Mouse (Mus musculus): ENCODE results near the gene Cops4. TPM values are rescaled to one million over a fixed set of nuclear protein-coding genes. Genes with fewer than 3 reads are reported as not detected.
A peak's percentile ranks its signal among the peaks of the same experiment; 100 is the strongest.

Gene Cops4
- polyA plus RNA-seq, 1 experiment: 234 TPM

- Histone ChIP-seq H3K27ac (ENCODE audit: insufficient read depth, low read depth, low read length) (no peak overlapping the region), H3K4me1 (ENCODE audit: control insufficient read depth, insufficient read depth, low read length) (0 out of 2 replicates have a peak, but pooled peaks cover 2% of the 10 kb centered on the region), H3K4me3 (ENCODE audit: insufficient read depth, low read depth, low read length) (peak overlapping the region; percentile 88)
- under 1% methylated on average over 45 of the region's 46 CpGs for WGBS
- TF ChIP-seq POLR2A (IDR thresholded peaks at IDR 0.05; ENCODE audit: insufficient read depth, low read depth, low read length): no peak
- TF ChIP-seq CTCF (IDR thresholded peaks at IDR 0.05; ENCODE audit: insufficient read depth, low read depth, low read length): no peak
These were observed 19.5 kb upstream of the Cops4 start for GRCm38 (mm10) chr5:100498436-100499180.

GRCm38 (mm10) chr5:100499243-100499642, 18.9 kb upstream of the Cops4 start:
- no peak for TF ChIP-seq POLR2A (IDR thresholded peaks at IDR 0.05; ENCODE audit: insufficient read depth, low read depth, low read length)
- TF ChIP-seq CTCF (IDR thresholded peaks at IDR 0.05; ENCODE audit: insufficient read depth, low read depth, low read length): no peak
- Histone ChIP-seq H3K4me1 (ENCODE audit: control insufficient read depth, insufficient read depth, low read length) (0 out of 2 replicates have a peak, but pooled peaks cover 2% of the 10 kb centered on the region), H3K4me3 (ENCODE audit: insufficient read depth, low read depth, low read length) (no peak overlapping the region), H3K27ac (ENCODE audit: insufficient read depth, low read depth, low read length) (no peak overlapping the region)
- WGBS: 7% methylated on average over 2 of the region's 2 CpGs

DNA sequence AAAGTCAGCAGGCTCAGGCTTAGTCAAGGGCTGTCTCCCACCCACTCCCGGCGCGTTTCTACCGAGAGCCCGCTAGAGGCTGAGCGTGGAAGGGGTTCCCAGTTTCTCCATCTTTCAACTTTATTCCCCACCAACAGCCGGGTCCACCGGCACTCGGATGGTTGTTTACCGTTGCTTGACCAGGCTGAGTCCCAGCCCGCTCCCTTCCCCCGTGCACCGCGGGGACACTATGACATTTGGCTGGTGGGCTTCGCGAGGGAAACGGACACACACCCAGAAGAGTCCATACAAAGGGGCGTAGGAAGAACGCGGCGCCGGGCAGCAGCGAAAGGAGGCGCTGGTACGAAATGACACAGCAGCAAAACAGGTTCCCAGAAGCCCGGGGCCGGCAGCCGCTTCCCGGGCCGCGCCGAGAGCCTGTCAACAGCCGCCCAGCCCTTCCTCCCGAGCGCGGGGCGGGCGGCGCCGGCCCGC, 18.2 kb upstream of the Cops4 start:
- 2% methylated on average over 41 of the region's 41 CpGs for WGBS
- TF ChIP-seq POLR2A (IDR thresholded peaks at IDR 0.05; ENCODE audit: insufficient read depth, low read depth, low read length): no peak
- TF ChIP-seq CTCF (IDR thresholded peaks at IDR 0.05; ENCODE audit: insufficient read depth, low read depth, low read length): no peak
- Histone ChIP-seq H3K4me1 (ENCODE audit: control insufficient read depth, insufficient read depth, low read length) (0 out of 2 replicates have a peak, but pooled peaks cover 2% of the 10 kb centered on the region), H3K27ac (ENCODE audit: insufficient read depth, low read depth, low read length) (no peak overlapping the region), H3K4me3 (ENCODE audit: insufficient read depth, low read depth, low read length) (peak overlapping the region; percentile 75)

- Histone ChIP-seq H3K27ac (ENCODE audit: insufficient read depth, low read depth, low read length) (no peak within 1 kb of the TSS), H3K4me1 (ENCODE audit: control insufficient read depth, insufficient read depth, low read length) (0 out of 2 replicates have a peak, but pooled peaks cover 2% of the 10 kb centered on the region), H3K4me3 (ENCODE audit: insufficient read depth, low read depth, low read length) (peak within 1 kb of the TSS; percentile 75)
- 1% methylated on average over 60 of the region's 60 CpGs for WGBS
- TF ChIP-seq CTCF (IDR thresholded peaks at IDR 0.05; ENCODE audit: insufficient read depth, low read depth, low read length) (no peak), POLR2A (IDR thresholded peaks at IDR 0.05; ENCODE audit: insufficient read depth, low read depth, low read length) (peak; percentile 47; the same call in 1 of the 2 replicates)
These were observed 17.6 kb upstream of the Cops4 start, which contains the start of gene Lin54 for GRCm38 (mm10) chr5:100500458-100500961. TSS of gene Lin54 (minus strand) at chr5:100500639.

GRCm38 (mm10) chr5:100501267-100501666, 16.8 kb upstream of the Cops4 start:
- no peak overlapping the region for H3K4me3 ChIP-seq (ENCODE audit: insufficient read depth, low read depth, low read length)
- H3K27ac ChIP-seq (ENCODE audit: insufficient read depth, low read depth, low read length): no peak overlapping the region
- 85% methylated on average over 4 of the region's 4 CpGs for WGBS

DNA sequence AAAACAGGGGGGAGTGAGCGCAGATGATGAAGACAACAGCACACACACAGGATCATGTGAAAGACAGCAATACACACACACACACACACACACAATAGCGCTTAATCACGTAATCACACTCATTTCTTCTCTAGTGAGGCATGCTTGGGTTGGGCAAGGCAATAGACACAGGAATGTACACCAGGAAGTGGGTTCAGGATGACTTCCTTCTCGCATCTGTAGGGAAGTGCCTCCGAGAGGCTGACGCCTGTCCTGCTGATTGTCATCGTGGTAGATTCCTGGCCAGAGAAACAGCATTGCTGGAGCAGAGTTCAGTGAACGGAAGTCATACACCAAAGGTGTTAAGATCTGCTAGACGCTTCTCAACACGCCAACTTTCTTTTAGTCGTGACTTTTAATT, 8.9 kb upstream of the Cops4 start:
- TF ChIP-seq POLR2A (IDR thresholded peaks at IDR 0.05; ENCODE audit: insufficient read depth, low read depth, low read length) (no peak), CTCF (IDR thresholded peaks at IDR 0.05; ENCODE audit: insufficient read depth, low read depth, low read length) (no peak)
- 71% methylated on average over 11 of the region's 11 CpGs for WGBS
- H3K27ac ChIP-seq (ENCODE audit: insufficient read depth, low read depth, low read length): no peak overlapping the region

More at GRCm38 (mm10) chr5:100501267-100501666, 16.8 kb upstream of the Cops4 start:
- TF ChIP-seq CTCF (IDR thresholded peaks at IDR 0.05; ENCODE audit: insufficient read depth, low read depth, low read length) (no peak), POLR2A (IDR thresholded peaks at IDR 0.05; ENCODE audit: insufficient read depth, low read depth, low read length) (no peak)
- H3K4me1 ChIP-seq (ENCODE audit: control insufficient read depth, insufficient read depth, low read length): 0 out of 2 replicates have a peak, but pooled peaks cover 2% of the 10 kb centered on the region

GRCm38 (mm10) chr5:100512576-100512975, 5.5 kb upstream of the Cops4 start:
- Histone ChIP-seq H3K27ac (ENCODE audit: insufficient read depth, low read depth, low read length) (no peak overlapping the region), H3K4me3 (ENCODE audit: insufficient read depth, low read depth, low read length) (no peak overlapping the region), H3K4me1 (ENCODE audit: control insufficient read depth, insufficient read depth, low read length) (no peaks in the 10 kb centered on the region)
- no peak for TF ChIP-seq CTCF (IDR thresholded peaks at IDR 0.05; ENCODE audit: insufficient read depth, low read depth, low read length)
- no peak for TF ChIP-seq POLR2A (IDR thresholded peaks at IDR 0.05; ENCODE audit: insufficient read depth, low read depth, low read length)

More for the DNA sequence above, 8.9 kb upstream of the Cops4 start:
- Histone ChIP-seq H3K4me3 (ENCODE audit: insufficient read depth, low read depth, low read length) (no peak overlapping the region), H3K4me1 (ENCODE audit: control insufficient read depth, insufficient read depth, low read length) (no peaks in the 10 kb centered on the region)

DNA sequence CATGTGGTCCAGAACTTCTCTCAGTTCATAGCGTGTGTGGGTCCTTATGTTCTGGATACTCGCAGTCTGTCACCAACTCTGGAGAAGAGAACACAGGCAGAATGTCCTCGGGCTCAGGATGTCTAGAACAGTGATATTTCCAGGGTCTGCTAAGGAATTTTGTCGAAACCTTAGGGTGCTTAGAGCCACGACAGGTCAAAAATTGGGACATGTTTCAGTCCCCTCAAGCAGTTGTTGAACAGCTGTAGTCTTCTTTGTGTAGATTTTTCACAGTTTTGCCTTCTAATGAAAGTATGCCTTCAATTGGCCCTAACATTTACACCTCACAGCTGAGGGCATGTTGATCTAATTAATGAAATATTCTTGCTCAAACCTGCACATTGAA, 910 bp downstream of the Cops4 start:
- TF ChIP-seq POLR2A (IDR thresholded peaks at IDR 0.05; ENCODE audit: insufficient read depth, low read depth, low read length) (no peak), CTCF (IDR thresholded peaks at IDR 0.05; ENCODE audit: insufficient read depth, low read depth, low read length) (no peak)
- WGBS: 6% methylated on average over 5 of the region's 5 CpGs
- Histone ChIP-seq H3K4me1 (ENCODE audit: control insufficient read depth, insufficient read depth, low read length) (peaks cover 4% of the 10 kb centered on the region; the same call in 1 of the 2 replicates), H3K4me3 (ENCODE audit: insufficient read depth, low read depth, low read length) (peak overlapping the region; percentile 94), H3K27ac (ENCODE audit: insufficient read depth, low read depth, low read length) (no peak overlapping the region; the same call in 1 of the 2 replicates)

- Histone ChIP-seq H3K4me3 (ENCODE audit: insufficient read depth, low read depth, low read length) (no peak overlapping the region), H3K4me1 (ENCODE audit: control insufficient read depth, insufficient read depth, low read length) (peaks cover 4% of the 10 kb centered on the region; the same call in 1 of the 2 replicates), H3K27ac (ENCODE audit: insufficient read depth, low read depth, low read length) (no peak overlapping the region)
- TF ChIP-seq POLR2A (IDR thresholded peaks at IDR 0.05; ENCODE audit: insufficient read depth, low read depth, low read length) (no peak), CTCF (IDR thresholded peaks at IDR 0.05; ENCODE audit: insufficient read depth, low read depth, low read length) (no peak)
- WGBS: 87% methylated on average over 2 of the region's 2 CpGs
These were observed 2.1 kb downstream of the Cops4 start for GRCm38 (mm10) chr5:100520223-100520622.
